Mouse (Mus musculus) WW6 (cell line): ENCODE results near the gene Pip5k1c.

ENCODE experiments used
- DNase-seq: peaks from one replicate; pipeline ENCODE4 v3.0.0-alpha.2; 2013; ENCODE audit warnings: low read depth, low spot score

The Pip5k1c gene

DNA sequence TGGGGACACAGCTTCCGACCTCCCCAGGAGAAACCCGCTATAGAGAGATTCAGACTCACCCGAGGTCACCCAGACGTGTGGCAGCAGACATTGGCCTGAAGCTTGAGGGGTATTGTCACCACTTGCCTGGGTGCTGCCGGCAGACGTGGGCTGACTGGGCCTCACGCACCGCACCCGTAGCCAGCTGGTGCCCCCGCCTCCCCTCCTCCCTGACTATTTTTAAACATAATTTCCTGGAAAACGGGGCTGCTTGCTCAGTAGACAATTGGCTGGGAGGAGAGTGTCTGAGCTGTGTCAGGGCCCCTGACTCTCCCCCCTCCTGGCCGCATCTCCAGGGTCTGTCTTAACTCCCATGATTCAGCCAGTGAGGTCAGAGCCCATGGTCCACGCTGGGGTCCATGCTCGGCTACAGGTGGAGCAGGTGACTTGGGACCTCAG, 10.0 kb downstream of the Pip5k1c start:
- no peak for DNase-seq

GRCm38 (mm10) chr10:81303258-81303657, 10.5 kb downstream of the Pip5k1c start:
- no peak for DNase-seq

DNA sequence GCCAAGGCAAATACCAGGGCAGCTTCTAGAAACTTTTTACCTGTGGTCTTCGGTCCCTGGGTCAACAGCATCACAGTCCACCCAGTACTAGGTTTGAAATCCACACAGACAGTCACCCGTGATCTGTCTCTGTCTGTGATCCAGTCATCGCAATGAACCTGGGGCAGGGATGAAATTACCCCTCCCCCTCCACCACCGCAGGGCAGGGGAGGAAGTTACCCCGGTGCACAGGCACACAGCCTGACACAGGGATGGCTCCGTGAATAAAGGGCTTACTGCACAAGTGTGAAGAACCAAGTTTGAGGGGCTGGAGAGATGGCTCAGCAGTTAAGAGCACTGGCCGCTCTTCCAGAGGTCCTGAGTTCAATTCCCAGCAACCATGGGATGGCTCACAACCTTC, 11.0 kb downstream of the Pip5k1c start:
- no peak for DNase-seq

GRCm38 (mm10) chr10:81304597-81305238, 12.0 kb downstream of the Pip5k1c start:
- DNase-seq = no peak

DNA sequence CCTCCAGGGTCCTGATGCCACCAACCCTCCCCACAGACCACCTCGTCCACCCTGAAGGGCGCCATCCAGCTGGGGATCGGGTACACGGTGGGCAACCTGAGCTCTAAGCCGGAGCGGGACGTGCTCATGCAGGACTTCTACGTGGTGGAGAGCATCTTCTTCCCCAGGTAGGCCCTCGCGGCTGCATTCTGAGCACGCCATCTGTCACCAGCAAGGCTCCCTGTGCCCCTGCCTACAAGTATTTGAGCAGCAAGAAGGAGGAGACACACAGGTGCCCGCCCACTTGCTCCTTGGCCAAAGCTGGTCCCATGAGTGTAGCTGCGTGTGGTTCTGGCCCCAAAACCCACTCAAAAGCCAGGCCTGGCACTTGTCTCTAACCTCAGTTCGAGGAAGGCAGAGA, 12.9 kb downstream of the Pip5k1c start:
- no peak for DNase-seq

DNA sequence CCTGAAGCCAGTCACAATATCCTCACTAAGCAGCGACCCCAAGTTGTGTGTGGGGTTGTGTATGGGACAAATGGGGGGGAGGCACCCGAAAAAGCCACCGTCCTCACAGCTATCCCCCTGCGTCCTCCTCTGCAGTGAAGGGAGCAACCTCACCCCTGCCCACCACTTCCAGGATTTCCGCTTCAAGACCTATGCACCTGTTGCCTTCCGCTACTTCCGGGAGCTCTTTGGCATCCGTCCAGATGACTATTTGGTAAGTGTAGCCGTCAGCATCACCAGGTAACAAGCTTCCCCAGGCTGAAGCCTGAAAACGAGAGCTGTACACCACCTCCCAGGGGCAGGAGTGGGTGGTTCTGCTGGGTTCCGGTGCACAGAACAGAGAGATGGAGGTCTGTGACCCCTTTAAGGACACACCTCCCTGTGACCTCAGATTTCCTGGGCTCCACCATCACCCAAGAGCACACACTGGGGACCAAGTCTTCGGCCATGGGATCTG, 13.5 kb downstream of the Pip5k1c start:
- DNase-seq = no peak

DNA sequence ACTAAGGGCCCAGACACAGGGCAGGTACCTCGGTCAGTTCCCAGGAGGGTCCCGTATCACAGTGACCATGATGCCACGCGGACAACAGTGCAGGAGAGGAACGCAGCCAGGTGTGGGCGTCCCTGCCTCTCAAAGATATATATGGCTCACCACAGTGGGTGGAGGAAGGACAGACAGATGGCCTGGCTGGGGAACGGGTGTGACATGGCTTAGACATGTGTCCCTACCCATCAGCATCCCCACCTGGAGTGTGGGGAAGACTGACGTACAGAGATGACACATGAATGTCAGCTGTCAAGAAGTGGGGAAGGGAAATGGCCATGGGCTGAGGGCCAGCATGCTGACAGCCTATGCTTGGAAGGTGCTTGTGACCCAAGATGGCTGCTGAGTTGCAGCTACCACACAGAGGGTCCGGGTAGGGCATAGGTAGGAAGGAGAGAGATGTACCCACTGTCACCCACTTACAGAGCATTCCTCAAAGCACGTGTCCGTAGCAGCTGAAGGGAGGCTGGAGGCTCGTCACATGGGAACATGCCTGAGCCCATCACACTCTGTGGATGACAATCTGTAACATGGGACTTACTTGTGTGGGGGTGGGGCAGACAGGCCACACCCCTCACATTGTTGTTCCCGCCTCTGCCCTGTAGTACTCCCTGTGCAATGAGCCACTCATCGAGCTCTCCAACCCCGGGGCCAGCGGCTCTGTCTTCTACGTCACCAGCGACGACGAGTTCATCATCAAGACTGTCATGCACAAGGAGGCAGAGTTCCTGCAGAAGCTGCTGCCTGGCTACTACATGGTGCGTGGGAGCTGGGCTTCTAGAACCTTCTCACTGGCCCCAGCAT, 14.3 kb downstream of the Pip5k1c start:
- no peak for DNase-seq

- no peak for DNase-seq
These were observed 16.8 kb downstream of the Pip5k1c start for GRCm38 (mm10) chr10:81309571-81309970.

GRCm38 (mm10) chr10:81313581-81313980, 20.8 kb downstream of the Pip5k1c start:
- DNase-seq = no peak

DNA sequence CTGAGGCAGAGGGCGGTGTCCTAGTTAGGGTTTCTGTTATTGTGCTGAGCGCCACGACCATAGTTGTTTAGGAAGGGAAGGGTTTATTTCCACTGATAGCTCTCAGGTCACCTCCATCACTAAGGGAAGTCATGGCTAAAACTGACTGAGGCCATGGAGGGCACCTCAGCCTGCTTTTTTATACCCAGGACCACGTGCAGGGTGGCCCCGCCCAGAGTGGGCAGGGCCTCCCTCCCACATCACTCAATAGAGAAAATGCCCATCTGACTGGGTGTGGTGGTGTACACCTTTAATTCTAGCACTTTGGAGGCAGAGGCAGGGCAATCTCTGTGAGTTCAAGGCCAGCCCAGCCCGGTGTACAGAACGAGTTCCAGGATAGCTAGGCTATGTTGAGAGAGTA, 21.4 kb downstream of the Pip5k1c start:
- DNase-seq = no peak

DNA sequence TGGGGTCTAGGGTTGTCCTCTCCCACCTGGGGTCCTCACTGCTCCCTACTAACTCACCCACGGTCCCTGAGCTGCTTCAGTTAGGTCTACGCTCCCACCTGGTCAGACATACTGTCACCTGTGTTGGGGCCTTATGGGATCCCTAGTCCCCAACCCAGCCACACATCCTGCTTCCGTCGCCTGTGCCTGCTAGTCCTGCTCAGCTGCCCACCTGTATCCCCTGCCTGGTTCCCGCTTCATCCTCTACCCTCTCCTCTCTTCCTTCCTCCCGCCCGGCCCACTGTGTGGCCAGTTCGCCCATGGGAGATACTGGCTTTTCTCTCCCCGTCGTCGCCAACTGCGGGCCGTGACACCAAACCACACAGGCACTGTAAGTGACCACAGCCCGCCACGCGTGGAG, 22.8 kb downstream of the Pip5k1c start:
- DNase-seq = no peak

DNA sequence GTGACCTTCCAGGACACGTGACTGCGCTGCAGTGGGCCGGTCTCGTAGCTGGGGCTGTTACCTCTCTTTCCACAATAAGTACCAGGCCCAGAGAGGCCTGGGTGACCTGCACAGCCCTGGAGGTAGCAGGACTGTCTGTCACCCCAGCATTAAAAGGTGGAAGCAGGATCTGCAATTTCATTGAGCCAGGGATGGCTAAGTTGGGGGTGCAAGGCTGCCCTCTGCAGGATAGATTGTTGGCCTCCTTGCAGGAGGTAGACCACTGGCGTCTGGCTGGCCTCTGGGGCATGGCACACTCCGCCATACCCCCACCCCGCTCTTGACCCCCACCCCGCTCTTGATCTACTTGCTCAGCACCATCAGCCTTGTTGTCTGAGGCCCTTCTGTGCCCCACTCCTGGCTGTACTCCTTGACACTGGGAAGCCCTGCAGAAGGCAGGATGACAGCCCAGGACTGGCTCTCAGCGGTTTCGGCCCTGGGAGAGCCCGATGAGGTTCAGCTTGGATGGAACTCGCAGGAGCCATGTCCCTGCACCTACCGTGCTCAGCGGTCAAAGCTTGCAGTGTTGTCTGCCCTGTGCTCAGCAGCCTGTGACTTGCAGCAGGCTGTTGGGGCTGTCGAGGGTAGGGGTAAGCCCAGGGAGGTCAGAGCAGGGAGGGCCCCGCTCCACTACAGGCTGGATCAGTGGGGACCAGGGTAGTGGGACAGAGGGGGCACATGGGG, 23.7 kb downstream of the Pip5k1c start:
- no peak for DNase-seq

DNA sequence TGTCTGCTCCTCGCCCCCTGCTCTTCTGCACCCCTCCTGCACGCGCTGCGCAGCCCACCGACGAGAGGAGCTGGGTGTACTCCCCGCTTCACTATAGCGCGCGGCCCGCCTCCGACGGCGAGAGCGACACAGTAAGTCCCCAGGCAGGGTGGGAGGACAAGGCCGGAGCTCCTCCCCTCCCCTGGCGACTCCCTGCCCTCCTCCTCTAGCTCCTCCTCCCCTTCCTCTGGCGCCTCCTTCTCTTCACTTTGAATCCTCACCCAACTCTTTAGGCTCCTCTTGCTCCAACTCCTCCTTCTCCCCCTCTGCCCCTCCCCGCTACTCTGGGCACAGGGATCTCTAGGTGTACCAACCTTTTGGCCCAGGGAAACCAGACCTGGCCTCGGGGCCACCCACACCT, 24.5 kb downstream of the Pip5k1c start:
- DNase-seq = peak; percentile 53

GRCm38 (mm10) chr10:81318589-81319329, 26.0 kb downstream of the Pip5k1c start:
- no peak for DNase-seq

- DNase-seq = no peak
These were observed 26.6 kb downstream of the Pip5k1c start for GRCm38 (mm10) chr10:81319330-81319699.

GRCm38 (mm10) chr10:81319741-81320549, 27.2 kb downstream of the Pip5k1c start:
- DNase-seq = peak; percentile 96

DNA sequence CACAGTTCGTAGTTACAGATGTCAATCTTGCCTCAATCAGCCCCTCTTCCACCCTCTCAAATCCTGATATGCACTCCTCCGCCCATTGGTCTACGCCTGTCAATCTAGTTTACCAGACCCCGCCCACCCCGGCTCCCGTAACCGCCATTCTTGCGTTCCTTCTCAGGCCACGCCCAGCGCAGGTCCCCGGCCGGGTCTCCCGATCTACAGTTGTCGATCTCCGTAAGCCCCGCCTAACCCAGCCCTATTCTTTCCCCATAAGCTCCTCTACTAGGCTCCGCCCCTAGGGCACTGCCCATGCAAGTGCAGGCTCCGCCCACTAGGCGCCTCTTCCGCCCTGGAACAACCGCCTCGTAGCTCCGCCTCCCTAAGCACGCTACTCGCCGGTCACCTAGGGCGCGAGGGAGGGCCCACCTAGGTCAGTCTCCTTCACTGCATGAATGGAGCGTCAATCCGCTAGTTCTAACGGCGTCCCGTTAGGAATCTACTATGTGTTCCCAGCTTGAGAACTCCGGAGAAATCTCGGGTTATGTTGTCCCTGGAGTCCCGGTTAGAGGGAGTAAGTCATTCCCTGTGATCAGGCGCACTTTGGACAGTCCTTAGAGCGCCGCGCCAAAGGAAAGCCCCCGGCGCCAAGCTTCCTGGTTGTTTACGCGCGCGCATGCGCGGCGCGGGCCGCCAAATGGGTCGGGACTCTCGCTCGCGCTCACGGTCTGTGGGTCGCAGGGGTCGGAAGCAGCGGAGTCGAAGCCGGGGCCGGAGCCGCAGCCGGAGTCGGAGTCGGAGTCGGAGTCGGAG, 28.0 kb downstream of the Pip5k1c start, which contains the start of gene Cactin:
Gene Cactin, plus strand, starts transcription at position 554 of the 798 bp plus-strand sequence.
- DNase-seq = peak; percentile 100

DNA sequence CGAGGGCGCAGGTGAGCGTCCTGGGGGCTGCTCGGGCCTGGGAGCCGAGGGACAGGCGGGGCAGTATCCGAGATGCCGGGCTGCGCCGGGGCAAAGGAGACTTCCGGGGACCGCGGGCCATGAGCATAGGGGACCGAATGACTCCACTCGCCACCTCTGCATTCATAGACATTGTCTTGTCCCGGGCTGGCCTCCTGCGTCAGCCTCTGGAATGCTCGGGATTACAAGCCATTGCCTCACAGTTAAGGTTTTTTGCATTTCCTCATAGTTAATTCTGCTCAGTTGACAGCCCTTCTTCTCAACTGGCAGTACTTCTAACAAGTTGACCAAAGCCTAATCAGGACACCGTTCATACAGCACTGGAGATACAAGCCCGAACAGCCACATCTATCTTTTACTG, 28.7 kb downstream of the Pip5k1c start:
- DNase-seq = no peak

GRCm38 (mm10) chr10:81322444-81322843, 29.7 kb downstream of the Pip5k1c start:
- DNase-seq = no peak
